Mouse (Mus musculus) heart, postnatal 0 days (tissue): ENCODE data around the gene Rhox3f. TPM values are rescaled to one million over a fixed set of nuclear protein-coding genes. Genes with fewer than 3 reads are reported as not detected.
"Not testable (repeated sequence)": the region's sequence is repeated elsewhere in the genome, so short reads cannot be mapped to it uniquely, and the experiment has no call there.

Experiments used
- ATAC-seq: fragments of 200-750 bp; cut with Nextera tagmentation; 2 replicates; pipeline ENCODE4 v1.8.0; 2017; ENCODE audit warnings: low read depth, moderate number of reproducible peaks, moderate library complexity; ENCODE audit not compliant: insufficient read depth
- DNase-seq: peaks from one replicate; pipeline ENCODE4 v3.0.0-alpha.2; 2016; ENCODE audit warnings: low spot score
- H3K27ac ChIP-seq: fragments of 300-500 bp; sonication (generic); 2 replicates; pipeline ENCODE4 v1.5.1; 2014; ENCODE audit warnings: low read depth, mild to moderate bottlenecking
- H3K27me3 ChIP-seq: fragments of 300-500 bp; sonication (generic); 2 replicates; pipeline ENCODE4 v1.6.1; 2014; ENCODE audit warnings: low read length, mixed read lengths; ENCODE audit not compliant: control insufficient read depth, insufficient read depth
- H3K36me3 ChIP-seq: fragments of 300-500 bp; sonication (generic); replicated peaks from 2 replicates; pipeline ENCODE4 v1.6.1; 2014; ENCODE audit warnings: low read length, mixed read lengths; ENCODE audit not compliant: control insufficient read depth, insufficient read depth
- H3K4me1 ChIP-seq: fragments of 300-500 bp; sonication (generic); 2 replicates; pipeline ENCODE4 v1.6.1; 2014; ENCODE audit warnings: antibody characterized with exemption; ENCODE audit not compliant: control insufficient read depth, insufficient read depth
- H3K4me2 ChIP-seq: fragments of 300-500 bp; sonication (generic); 2 replicates; pipeline ENCODE4 v1.6.1; 2014; ENCODE audit warnings: low read depth, mild to moderate bottlenecking, low read length, moderate library complexity
- H3K4me3 ChIP-seq: fragments of 300-500 bp; sonication (generic); 2 replicates; pipeline ENCODE4 v1.5.1; 2014; ENCODE audit warnings: low read depth, low read length
- H3K9ac ChIP-seq: fragments of 300-500 bp; sonication (generic); replicated peaks from 2 replicates; pipeline ENCODE4 v1.6.1; 2014; ENCODE audit warnings: low read depth, low read length, mixed read lengths
- H3K9me3 ChIP-seq: fragments of 300-500 bp; sonication (generic); replicated peaks from 2 replicates; pipeline ENCODE4 v1.6.1; 2016; ENCODE audit warnings: low read length; ENCODE audit not compliant: control insufficient read depth
- WGBS: fragments of 180-500 bp; shearing (Covaris S2); extraction: QIAGEN DNeasy Blood & Tissue Kit; methylation state at CpG from one replicate; pipeline ENCODE4 v1.1.7; 2014; 5-methylcytosine and 5-hydroxymethylcytosine counted together
- polyA plus RNA-seq: library from polyadenylated mRNA; unstranded; fragments of >200 nt; fragmentation: Nextera tagmentation; extraction: Ambion mirVana; gene quantifications from 2 replicates; pipeline ENCODE4 v1.2.1, GENCODE M21; 2015
- total RNA-seq: library from RNA; depleted of rRNA; stranded (reverse); fragments of >200 nt; gene quantifications from 2 replicates; pipeline ENCODE4 v1.2.3, GENCODE M21; 2014; ENCODE audit warnings: low replicate concordance; rRNA removed

The Rhox3f gene
- not detected in 2 replicates for total RNA-seq
- not detected in 2 replicates for polyA plus RNA-seq

- H3K27ac ChIP-seq, H3K27me3 ChIP-seq, DNase-seq, ATAC-seq, H3K9ac ChIP-seq, H3K36me3 ChIP-seq, H3K4me1 ChIP-seq, H3K4me2 ChIP-seq, H3K4me3 ChIP-seq, H3K9me3 ChIP-seq: not testable (repeated sequence)
These were observed at the start of gene Rhox3f for GRCm38 (mm10) chrX:37580692-37581091. Rhox3f (plus strand) TSS chrX:37580992.

GRCm38 (mm10) chrX:37541719-37542118 lies 39.1 kb upstream of the Rhox3f start, which contains the start of gene Rhox3e:
Rhox3e (plus strand) TSS chrX:37542019.
- H3K4me1 ChIP-seq, H3K9me3 ChIP-seq, H3K9ac ChIP-seq, H3K27me3 ChIP-seq, H3K27ac ChIP-seq, DNase-seq, H3K4me3 ChIP-seq, H3K36me3 ChIP-seq, ATAC-seq, H3K4me2 ChIP-seq: not testable (repeated sequence)
- no CpG with 5 or more reads among the region's 4 CpGs for WGBS

- not testable (repeated sequence) for H3K4me1 ChIP-seq, H3K27me3 ChIP-seq, H3K36me3 ChIP-seq, H3K4me3 ChIP-seq, H3K9ac ChIP-seq, H3K9me3 ChIP-seq, ATAC-seq, H3K4me2 ChIP-seq, H3K27ac ChIP-seq, DNase-seq
- 90% methylated on average over 10 of the region's 18 CpGs for WGBS
These were observed 23.7 kb upstream of the Rhox3f start, which contains the start of gene Rhox4e for GRCm38 (mm10) chrX:37557112-37557511. Rhox4e (plus strand) TSS chrX:37557412.

GRCm38 (mm10) chrX:37571105-37571504 lies 9.7 kb upstream of the Rhox3f start, which contains the start of gene Rhox2f:
Rhox2f (plus strand) TSS chrX:37571405.
- H3K9me3 ChIP-seq, H3K4me1 ChIP-seq, H3K4me2 ChIP-seq, DNase-seq, H3K36me3 ChIP-seq, ATAC-seq, H3K27me3 ChIP-seq, H3K4me3 ChIP-seq, H3K9ac ChIP-seq, H3K27ac ChIP-seq: not testable (repeated sequence)
- WGBS = 86% methylated on average over 5 of the region's 8 CpGs

- not testable (repeated sequence) for DNase-seq, ATAC-seq, H3K27ac ChIP-seq
These were observed 8.2 kb upstream of the Rhox3f start for GRCm38 (mm10) chrX:37572638-37573037.

GRCm38 (mm10) chrX:37607604-37608003 lies 26.8 kb downstream of the Rhox3f start, which contains the start of gene Rhox4f:
Rhox4f (minus strand) TSS chrX:37607704.
- H3K4me3 ChIP-seq, DNase-seq, H3K9me3 ChIP-seq, H3K4me1 ChIP-seq, ATAC-seq, H3K27ac ChIP-seq, H3K27me3 ChIP-seq, H3K9ac ChIP-seq, H3K4me2 ChIP-seq, H3K36me3 ChIP-seq: not testable (repeated sequence)
- 86% methylated on average over 14 of the region's 19 CpGs for WGBS

More at GRCm38 (mm10) chrX:37572638-37573037, 8.2 kb upstream of the Rhox3f start:
- H3K9me3 ChIP-seq, H3K27me3 ChIP-seq, H3K36me3 ChIP-seq, H3K4me2 ChIP-seq, H3K4me1 ChIP-seq, H3K9ac ChIP-seq, H3K4me3 ChIP-seq: not testable (repeated sequence)
- 60% methylated on average over 2 of the region's 2 CpGs for WGBS

GRCm38 (mm10) chrX:37628512-37628911 lies 47.7 kb downstream of the Rhox3f start, which contains the start of gene Rhox3g:
Rhox3g (minus strand) TSS chrX:37628612.
- WGBS = 76% methylated on average over 2 of the region's 2 CpGs

More at GRCm38 (mm10) chrX:37628512-37628911, 47.7 kb downstream of the Rhox3f start, which contains the start of gene Rhox3g:
- H3K27me3 ChIP-seq, DNase-seq, H3K9ac ChIP-seq, H3K4me1 ChIP-seq, H3K36me3 ChIP-seq, H3K4me3 ChIP-seq, ATAC-seq, H3K4me2 ChIP-seq, H3K9me3 ChIP-seq, H3K27ac ChIP-seq: not testable (repeated sequence)
